Mouse (Mus musculus): ENCODE data around the gene Fkbp11.
"Not testable (repeated sequence)": the region's sequence is repeated elsewhere in the genome, so short reads cannot be mapped to it uniquely, and the experiment has no call there.

Gene Fkbp11

DNA sequence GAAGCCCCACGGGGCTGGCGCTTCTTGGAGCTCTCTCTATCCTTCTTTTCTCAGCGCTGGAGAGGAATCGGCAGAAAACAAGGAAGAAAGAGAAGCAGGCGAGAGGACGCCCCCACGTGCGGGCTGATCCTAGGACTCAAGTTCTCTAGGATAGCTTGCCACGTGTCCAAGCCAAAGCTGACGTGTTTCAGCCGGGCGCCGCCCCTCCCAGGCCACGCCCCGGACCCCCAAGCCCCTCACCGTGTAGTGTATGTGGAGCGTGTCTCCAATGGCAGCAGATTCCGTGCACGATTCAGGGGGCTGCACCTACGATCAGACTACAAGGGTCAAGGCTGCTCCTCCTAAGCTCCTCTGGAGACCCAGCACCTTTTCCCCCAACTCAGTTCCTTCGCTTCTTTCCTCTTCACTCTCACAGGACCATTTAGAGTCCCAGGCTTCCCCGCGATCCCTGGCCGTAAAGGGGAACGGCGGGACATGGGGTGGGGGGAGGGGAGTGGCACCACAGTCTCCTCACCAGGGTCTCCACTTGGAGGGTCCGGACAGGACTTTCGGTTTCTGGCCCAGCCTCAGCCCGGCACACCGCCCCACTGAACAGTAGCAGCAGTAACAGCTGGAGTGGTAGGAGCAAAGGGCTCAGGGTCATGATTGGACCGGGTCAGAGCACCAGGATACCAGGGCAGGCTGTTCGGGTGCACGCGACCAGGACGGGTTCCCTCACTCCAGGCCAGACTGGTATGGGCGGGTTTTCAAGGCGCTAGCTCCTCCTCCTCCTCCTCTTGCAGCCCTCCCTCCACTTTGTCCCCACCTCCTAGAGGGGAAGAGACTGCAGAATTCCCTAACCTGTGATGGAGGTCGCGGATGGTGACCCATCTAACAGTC lies at the start of gene Fkbp11:
Gene Fkbp11 (minus strand): TSS at position 756 of the 879 bp plus-strand sequence.
- DNase-seq (ENCODE audit: low spot score in 2 of 2): no peak

DNA sequence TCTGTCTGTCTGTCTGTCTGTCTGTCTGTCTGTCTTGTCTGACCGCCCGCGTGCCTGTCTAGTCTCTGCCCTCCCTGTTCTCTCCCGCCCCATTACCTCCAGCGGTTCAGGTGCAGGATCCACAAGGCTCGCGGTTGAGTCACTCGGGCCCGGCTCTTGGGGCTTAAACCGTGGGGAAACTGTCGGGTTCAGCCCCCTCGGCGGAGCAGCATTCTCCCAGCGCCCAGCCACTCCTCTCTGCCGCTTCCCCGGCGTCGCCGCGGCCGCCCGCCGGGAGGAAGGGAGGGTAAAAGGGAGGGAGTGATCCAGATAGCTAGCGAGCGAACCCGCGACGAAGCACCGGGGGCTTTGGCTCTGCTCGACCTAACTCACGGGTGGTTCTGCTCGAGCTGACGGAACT lies 49.8 kb upstream of the Fkbp11 start, which contains the start of gene Wnt10b:
Gene Wnt10b (minus strand): TSS at position 389 of the 400 bp plus-strand sequence.
- DNase-seq (ENCODE audit: low spot score in 2 of 2): no peak

- DNase-seq (ENCODE audit: low spot score in 2 of 2): no peak
Observed at GRCm38 (mm10) chr15:98777005-98777616, 49.1 kb upstream of the Fkbp11 start.

DNA sequence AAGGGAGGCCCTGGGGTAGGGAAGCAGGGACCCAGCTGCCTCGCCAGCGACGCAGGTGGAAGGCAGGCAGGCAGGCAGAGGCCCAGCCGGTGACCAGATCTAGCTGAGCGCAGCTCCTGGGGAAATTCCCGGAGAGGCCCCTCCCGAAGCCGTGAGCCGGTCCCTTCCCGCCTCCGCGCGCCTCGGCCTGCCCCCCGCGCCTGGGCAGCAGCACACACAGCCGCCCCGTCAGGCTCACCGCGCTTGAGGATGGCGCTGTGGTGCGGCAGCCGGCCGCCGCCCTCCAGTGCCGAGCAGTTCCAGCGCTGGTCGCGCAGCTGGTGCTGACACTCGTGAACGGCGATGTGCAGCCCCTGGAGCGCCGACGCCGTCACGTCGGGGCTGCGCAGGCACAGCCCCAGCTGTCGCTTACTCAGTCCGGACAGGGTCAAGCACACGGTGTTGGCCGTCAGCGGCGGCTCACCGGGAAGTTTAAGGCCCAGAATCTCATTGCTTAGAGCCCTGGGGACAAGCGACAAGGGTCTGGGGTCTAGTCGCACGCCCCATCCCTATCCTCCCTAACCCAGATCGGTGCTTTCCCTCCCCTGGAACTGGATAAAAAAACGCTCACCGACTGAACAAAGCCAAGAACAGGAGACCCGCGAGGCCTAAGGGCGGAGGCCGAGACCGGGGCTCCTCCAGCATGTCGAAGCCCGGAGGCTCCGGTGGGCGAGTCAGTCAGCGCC lies 48.4 kb upstream of the Fkbp11 start:
- no peak for DNase-seq (ENCODE audit: low spot score in 2 of 2)

DNA sequence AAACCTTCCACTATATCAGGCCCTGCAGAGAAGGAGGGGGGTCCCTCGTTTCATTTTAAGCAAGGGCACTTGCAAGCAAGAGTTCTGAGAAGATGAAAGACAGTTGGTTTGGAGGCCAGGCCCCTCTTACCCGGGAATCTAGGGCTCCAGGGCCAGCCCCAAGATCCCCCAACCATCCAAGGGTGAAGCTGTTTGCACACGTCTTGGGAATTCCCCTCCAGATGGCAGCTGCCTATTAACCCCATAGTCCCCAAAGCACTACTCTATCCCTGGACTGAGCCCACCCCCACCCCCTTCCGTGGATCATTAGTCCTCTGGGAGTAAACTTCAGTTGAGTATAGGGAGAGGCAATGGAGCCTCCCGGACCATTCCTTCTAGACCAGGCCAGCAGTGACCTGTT lies 47.5 kb upstream of the Fkbp11 start:
- DNase-seq (ENCODE audit: low spot score in 2 of 2): no peak

GRCm38 (mm10) chr15:98774096-98774495 lies 46.1 kb upstream of the Fkbp11 start:
- no peak for DNase-seq (ENCODE audit: low spot score in 2 of 2)

- no peak for DNase-seq (ENCODE audit: low spot score in 2 of 2)
Observed at GRCm38 (mm10) chr15:98772511-98773211, 44.7 kb upstream of the Fkbp11 start.

- DNase-seq (ENCODE audit: low spot score in 2 of 2): no peak
Observed at GRCm38 (mm10) chr15:98771813-98772425, 43.9 kb upstream of the Fkbp11 start.

DNA sequence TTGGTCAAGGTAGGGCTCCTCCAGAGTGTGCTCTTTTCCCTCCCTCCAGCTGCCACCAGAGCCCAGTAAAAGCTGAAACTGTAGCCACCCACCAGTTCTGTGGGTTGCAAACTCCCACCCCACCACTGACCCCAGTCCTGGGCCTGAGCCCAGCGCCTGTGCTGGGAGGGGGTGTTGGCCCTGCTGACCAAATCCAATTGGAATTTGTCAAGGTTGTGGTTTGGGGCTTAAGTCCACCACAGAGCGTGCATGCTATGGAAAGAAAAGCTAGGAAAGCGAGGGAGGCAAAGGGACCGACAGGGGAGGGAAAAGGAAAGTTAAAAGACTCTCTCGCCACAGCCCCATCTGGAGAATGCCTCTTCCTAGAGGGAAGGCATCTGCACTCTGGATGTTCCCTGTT lies 40.3 kb upstream of the Fkbp11 start:
- no peak for DNase-seq (ENCODE audit: low spot score in 2 of 2)

- no peak for DNase-seq (ENCODE audit: low spot score in 2 of 2)
Observed at GRCm38 (mm10) chr15:98765929-98766328, 37.9 kb upstream of the Fkbp11 start.

- DNase-seq (ENCODE audit: low spot score in 2 of 2): peak; percentile 95 to 96
Observed at GRCm38 (mm10) chr15:98762670-98763529, 34.9 kb upstream of the Fkbp11 start, which contains the start of gene Arf3. Gene Arf3, minus strand, starts transcription at chr15:98763214.

- peak; percentile 74 to 78 for DNase-seq (ENCODE audit: low spot score in 2 of 2)
Observed at GRCm38 (mm10) chr15:98762201-98762621, 34.2 kb upstream of the Fkbp11 start.

- DNase-seq (ENCODE audit: low spot score in 2 of 2): no peak
Observed at GRCm38 (mm10) chr15:98754125-98754524, 26.1 kb upstream of the Fkbp11 start.

GRCm38 (mm10) chr15:98753021-98753423 lies 25.0 kb upstream of the Fkbp11 start:
- DNase-seq (ENCODE audit: low spot score in 2 of 2): no peak

DNA sequence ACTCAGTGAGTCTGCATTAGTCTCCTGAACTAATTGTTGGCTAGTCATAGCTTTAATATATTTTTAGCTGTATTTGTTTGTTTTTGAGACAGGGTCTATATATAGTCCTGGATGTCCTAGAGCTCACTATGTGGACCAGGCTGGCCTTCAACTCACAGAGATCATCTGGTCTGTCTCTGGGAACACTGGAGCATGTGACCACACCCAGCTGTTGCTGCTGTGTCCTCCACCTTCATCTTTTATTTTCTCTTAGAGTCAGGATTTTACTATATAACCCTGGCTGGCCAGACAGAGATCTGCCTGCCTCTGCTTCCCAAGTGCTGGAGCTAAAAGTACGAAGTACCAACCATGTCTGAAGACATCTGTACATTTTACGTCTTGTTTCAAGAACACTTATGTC lies 21.1 kb upstream of the Fkbp11 start:
- no peak for DNase-seq (ENCODE audit: low spot score in 2 of 2)

DNA sequence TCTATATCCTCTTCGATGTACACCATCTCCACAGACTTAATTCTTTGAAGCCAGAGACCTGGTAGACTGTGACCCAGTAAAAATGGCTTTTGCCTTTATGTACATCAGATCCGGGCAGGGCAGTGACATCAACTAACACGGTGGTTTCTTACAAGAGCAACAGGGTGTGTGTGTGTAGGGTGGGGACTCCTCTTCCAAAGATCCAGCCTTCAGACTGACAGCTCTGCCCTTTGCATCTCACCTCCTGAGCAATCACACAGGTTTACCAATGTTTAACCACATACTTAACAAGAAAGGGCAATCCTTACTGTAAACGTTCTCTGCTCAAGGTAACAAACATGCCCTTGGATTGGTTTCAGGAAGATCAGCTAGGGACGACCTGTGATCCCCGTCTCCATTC lies 19.3 kb upstream of the Fkbp11 start:
- no peak for DNase-seq (ENCODE audit: low spot score in 2 of 2)

GRCm38 (mm10) chr15:98746344-98746965 lies 18.5 kb upstream of the Fkbp11 start:
- DNase-seq (ENCODE audit: low spot score in 2 of 2): peak; percentile 31 to 55

GRCm38 (mm10) chr15:98743863-98744262 lies 15.9 kb upstream of the Fkbp11 start:
- not testable (repeated sequence) for DNase-seq (ENCODE audit: low spot score in 2 of 2)

DNA sequence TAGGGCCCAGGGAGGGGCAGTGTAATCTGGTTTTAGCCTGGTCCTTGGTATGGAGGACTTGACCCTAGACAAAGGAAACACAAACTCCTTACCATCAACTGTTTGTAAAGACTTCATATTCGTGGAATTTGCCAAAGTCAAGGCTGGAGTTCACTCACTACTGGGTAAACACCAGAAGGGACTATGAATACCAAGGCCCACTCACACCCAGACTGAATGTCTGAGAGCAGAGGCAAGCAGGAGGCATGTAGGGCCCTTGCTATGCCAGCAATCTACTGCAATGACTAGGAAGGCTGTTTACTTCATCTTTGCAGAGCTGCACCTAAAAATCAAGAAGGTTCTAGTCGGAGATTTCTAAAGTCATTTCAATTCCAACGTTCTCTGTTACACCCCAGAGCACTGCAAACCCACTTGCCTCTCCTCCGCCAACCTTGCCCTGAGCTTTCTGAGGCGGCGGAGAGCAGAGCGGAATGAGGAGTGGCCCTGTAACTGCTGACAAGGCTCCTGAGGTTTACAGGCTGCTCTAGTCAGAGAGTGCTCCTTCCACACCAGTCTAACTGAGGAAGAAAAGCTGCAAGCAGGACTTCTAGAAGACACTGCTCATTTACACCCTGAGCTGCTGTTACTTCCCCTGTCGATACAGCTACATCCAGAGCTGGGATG lies 14.9 kb upstream of the Fkbp11 start:
- DNase-seq (ENCODE audit: low spot score in 2 of 2): no peak

Measured in right cerebral cortex, postnatal 36 days (tissue).